Mouse (Mus musculus) heart, postnatal 36 days (tissue): Measurements from ENCODE around the gene Tnfaip3. TPM values are rescaled to one million over a fixed set of nuclear protein-coding genes. Genes with fewer than 3 reads are reported as not detected.

Experiments
- DNase-seq, 2 experiments: peaks; one replicate each; pipeline ENCODE4 v3.0.0; 2021 to 2022
- intact Hi-C: fragments of 180-260 bp; cut with DNase I; formaldehyde crosslinking; loops from one replicate; pipeline ENCODE4 v1.15.1; 2025
- total RNA-seq, 2 experiments: library from RNA; stranded (reverse); gene quantifications; 2 replicates each; pipeline ENCODE4 v1.2.3; 2021

Gene Tnfaip3
- total RNA-seq, 2 experiments from 2014 or later: 2.1 to 2.7 TPM

GRCm38 (mm10) chr10:19016823-19017471 is 1.5 kb upstream of the Tnfaip3 start:
- no peak for DNase-seq
- intact Hi-C loops: loop anchor here (5.0 kb wide), 2 partner anchors 65 to 150 kb away; no protein-coding TSS in a partner anchor

- peak; percentile 19 to 28 for DNase-seq
- intact Hi-C loops: loop anchor here (1.0 to 5.0 kb wide), 4 partner anchors 62 to 172 kb away; no protein-coding TSS in a partner anchor
These were observed 838 bp downstream of the Tnfaip3 start for GRCm38 (mm10) chr10:19014381-19015256.

- no peak for DNase-seq
- intact Hi-C loops: no loop called here
These were observed 2.1 kb downstream of the Tnfaip3 start for GRCm38 (mm10) chr10:19013351-19013750.

- DNase-seq: no peak
- intact Hi-C loops: no loop called here
These were observed 2.8 kb downstream of the Tnfaip3 start for GRCm38 (mm10) chr10:19012616-19013015.

- intact Hi-C loops: no loop called here
- DNase-seq: no peak
These were observed 3.5 kb downstream of the Tnfaip3 start for GRCm38 (mm10) chr10:19011832-19012440.

- no peak for DNase-seq
- intact Hi-C loops: no loop called here
These were observed 5.0 kb downstream of the Tnfaip3 start for GRCm38 (mm10) chr10:19010414-19010813.

GRCm38 (mm10) chr10:19009186-19009672 is 6.2 kb downstream of the Tnfaip3 start:
- intact Hi-C loops: no loop called here
- DNase-seq: peak; percentile 48 to 54

GRCm38 (mm10) chr10:19008607-19008940 is 6.9 kb downstream of the Tnfaip3 start:
- intact Hi-C loops: no loop called here
- no peak for DNase-seq

GRCm38 (mm10) chr10:19007897-19008606 is 7.4 kb downstream of the Tnfaip3 start:
- DNase-seq: no peak
- intact Hi-C loops: no loop called here

GRCm38 (mm10) chr10:19002091-19002785 is 13.2 kb downstream of the Tnfaip3 start:
- no peak for DNase-seq
- intact Hi-C loops: no loop called here

GRCm38 (mm10) chr10:18999427-18999826 is 16.0 kb downstream of the Tnfaip3 start:
- intact Hi-C loops: no loop called here
- DNase-seq: no peak

GRCm38 (mm10) chr10:18996331-18996730 is 19.1 kb downstream of the Tnfaip3 start:
- intact Hi-C loops: no loop called here
- DNase-seq: no peak

- DNase-seq: no peak
- intact Hi-C loops: no loop called here
These were observed 19.8 kb downstream of the Tnfaip3 start for GRCm38 (mm10) chr10:18995465-18996261.

GRCm38 (mm10) chr10:18992971-18993370 is 22.5 kb downstream of the Tnfaip3 start:
- no peak for DNase-seq
- intact Hi-C loops: no loop called here

GRCm38 (mm10) chr10:18991057-18991456 is 24.4 kb downstream of the Tnfaip3 start:
- no peak for DNase-seq
- intact Hi-C loops: no loop called here

- DNase-seq: no peak
- intact Hi-C loops: no loop called here
These were observed 27.6 kb downstream of the Tnfaip3 start for GRCm38 (mm10) chr10:18987907-18988199.

GRCm38 (mm10) chr10:18987046-18987906 is 28.2 kb downstream of the Tnfaip3 start:
- intact Hi-C loops: no loop called here

GRCm38 (mm10) chr10:18985516-18985915 is 29.9 kb downstream of the Tnfaip3 start:
- DNase-seq: no peak
- intact Hi-C loops: no loop called here

More at GRCm38 (mm10) chr10:18987046-18987906, 28.2 kb downstream of the Tnfaip3 start:
- DNase-seq: no peak
